Mouse (Mus musculus) cerebellum, postnatal 4 days (tissue): ENCODE results near the gene Rpl28.
A peak's percentile ranks its signal among the peaks of the same experiment; 100 is the strongest.

ENCODE experiments used
- DNase-seq, 2 experiments: peaks; one replicate each; pipeline ENCODE4 v3.0.0; 2022; ENCODE audit warnings: low spot score in 2 of 2, mixed read lengths in 1 of 2

The Rpl28 gene

DNA sequence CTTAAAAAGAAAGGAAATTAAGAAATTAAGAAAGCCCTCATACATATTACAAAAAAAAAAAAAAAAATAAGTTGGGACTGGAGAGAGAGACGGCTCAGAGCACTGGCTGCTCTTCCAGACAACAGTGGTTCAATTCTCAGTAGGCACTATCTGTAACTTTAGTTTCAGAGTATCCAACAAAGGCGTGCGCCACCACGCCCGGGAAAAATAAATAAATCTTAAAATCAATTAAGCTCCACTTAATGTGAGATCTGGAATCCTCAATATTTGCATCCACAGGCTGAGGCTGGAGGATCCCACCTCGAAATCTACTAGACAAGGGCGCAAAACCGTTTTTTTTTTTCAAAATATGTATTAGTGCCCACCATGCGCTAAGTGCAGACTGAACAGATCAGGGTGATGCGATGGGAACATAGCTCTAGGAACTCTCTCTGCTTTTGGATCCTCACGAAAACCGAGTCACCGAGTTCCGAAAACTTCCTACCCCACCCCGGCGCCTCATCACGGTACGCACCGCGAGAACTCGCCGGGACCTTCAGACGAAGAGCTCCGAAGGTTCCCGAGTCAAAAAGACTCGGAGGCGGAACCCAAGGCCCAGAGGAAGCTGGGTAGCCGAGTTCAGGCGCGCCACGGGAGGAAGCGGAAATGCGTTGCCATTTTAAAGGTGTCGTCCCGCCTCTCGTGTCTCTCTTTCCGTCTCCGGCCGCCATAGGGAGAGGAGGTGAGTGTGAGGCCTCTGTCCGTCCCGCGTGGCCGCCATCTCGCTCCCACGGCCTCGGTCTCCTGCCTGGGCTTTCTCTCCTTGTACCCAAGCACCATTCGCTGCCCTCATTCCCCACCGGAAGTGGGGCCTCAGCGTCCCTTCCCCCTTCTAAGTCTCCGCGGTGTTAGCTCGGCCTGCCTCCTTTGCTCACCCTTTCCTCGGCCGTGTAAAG is at the start of gene Rpl28:
Gene Rpl28, plus strand, starts transcription at position 597 of the 935 bp plus-strand sequence.
- peak; percentile 79 to 91 for DNase-seq

GRCm38 (mm10) chr7:4743354-4743753 is 49.3 kb upstream of the Rpl28 start:
- DNase-seq: no peak

DNA sequence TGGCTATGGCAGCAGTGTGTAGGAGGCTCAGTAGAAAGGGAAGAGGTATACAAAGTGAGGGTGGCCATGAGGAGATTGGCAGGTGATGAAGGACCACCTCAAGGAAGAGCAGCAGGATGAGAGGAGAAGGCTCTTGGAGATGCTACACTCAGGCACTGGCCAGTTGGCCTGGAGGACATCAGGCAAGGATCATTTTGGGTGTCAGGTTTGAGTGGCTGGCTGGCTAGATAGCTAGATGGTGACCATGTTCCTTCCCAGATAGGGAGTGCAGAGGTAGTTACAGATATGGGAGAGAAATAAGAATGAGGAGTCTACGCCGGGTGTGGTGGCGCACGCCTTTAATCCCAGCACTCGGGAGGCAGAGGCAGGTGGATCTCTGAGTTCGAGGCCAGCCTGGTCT is 47.8 kb upstream of the Rpl28 start:
- no peak for DNase-seq

DNA sequence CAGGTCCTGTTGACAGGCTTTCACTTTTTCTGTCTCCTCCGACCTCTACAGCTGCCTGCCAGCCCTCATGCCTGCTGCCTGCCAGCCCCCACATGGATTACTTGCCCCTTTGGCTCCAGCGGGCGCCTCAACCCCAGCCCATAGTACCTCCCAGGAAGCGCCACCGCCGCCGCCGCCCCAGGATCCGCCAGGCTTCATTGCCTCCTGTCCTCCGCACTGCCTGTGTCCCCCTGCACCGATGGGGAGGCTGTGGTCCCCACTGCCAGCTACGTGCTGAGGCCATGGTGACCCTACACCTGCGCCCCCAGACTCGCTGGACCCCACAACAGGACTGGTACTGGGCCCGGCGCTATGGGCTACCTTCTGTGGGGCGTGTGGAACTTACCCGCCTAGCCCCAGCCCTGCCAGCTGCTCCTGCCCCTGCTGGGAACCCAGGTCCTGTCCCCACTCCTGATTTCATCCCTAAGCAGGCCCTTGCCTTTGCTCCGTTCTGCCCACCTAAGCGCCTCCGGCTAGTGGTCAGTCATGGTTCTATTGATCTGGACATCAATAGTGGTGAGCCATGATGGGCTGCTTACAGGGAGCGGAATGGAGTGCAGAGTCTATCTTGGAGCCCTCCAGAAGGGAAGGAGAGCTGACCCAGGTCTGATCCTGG is 46.2 kb upstream of the Rpl28 start:
- DNase-seq: no peak

GRCm38 (mm10) chr7:4747156-4747899 is 45.3 kb upstream of the Rpl28 start:
- DNase-seq: no peak

DNA sequence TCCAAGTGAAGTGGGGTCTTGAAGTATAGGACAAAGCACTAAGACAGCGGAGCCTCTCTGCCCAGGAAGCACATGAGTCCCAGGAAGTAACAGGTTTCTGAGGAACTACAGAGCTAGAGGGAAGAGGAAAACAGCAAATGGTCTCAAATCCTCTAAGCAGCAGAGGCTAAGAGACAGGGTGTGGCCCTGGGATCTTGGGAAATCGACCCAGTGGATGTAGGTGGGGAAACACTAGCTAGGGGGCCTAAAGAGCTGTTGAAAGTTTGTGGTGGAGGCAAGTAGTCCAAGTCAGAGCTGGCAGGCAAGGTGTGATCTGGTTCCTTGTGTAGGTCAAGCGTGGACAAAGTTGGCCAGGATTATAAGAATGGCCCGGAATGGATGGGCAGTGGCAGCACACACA is 44.4 kb upstream of the Rpl28 start:
- no peak for DNase-seq

- no peak for DNase-seq
Measured at GRCm38 (mm10) chr7:4749169-4749568, 43.5 kb upstream of the Rpl28 start.

GRCm38 (mm10) chr7:4751971-4752820 is 40.5 kb upstream of the Rpl28 start:
- DNase-seq: peak in 1 of 2 experiments; percentile 45

GRCm38 (mm10) chr7:4752821-4753570 is 39.7 kb upstream of the Rpl28 start, which contains the start of gene Cox6b2:
Gene Cox6b2, minus strand, starts transcription at chr7:4753094.
- peak; percentile 68 to 79 for DNase-seq

GRCm38 (mm10) chr7:4759670-4760069 is 33.0 kb upstream of the Rpl28 start:
- DNase-seq: no peak

GRCm38 (mm10) chr7:4764946-4765710 is 27.5 kb upstream of the Rpl28 start:
- no peak for DNase-seq

- no peak for DNase-seq
Measured at GRCm38 (mm10) chr7:4771202-4771601, 21.5 kb upstream of the Rpl28 start, which contains the start of gene Fam71e2. Gene Fam71e2, minus strand, starts transcription at chr7:4771302.

DNA sequence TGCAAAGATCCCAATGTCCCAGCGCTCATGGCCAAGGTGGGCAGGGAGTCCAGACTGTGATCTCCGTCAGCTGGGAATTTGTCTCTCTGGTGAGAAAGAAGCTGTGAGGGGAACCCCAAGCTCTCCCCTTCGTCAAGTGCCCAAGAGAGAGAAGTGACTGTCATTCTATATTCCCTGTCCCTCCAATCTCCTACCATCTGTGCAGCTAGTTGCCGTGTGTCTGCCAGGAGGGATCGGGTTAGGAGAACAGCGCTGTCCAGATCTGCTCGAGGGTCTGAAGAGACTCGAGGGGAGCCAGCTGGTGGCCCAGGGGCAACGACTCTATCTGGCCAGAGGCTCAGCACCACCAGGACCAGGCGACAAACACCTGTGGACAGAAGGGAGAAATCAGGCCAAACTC is 16.5 kb upstream of the Rpl28 start:
- DNase-seq: no peak

DNA sequence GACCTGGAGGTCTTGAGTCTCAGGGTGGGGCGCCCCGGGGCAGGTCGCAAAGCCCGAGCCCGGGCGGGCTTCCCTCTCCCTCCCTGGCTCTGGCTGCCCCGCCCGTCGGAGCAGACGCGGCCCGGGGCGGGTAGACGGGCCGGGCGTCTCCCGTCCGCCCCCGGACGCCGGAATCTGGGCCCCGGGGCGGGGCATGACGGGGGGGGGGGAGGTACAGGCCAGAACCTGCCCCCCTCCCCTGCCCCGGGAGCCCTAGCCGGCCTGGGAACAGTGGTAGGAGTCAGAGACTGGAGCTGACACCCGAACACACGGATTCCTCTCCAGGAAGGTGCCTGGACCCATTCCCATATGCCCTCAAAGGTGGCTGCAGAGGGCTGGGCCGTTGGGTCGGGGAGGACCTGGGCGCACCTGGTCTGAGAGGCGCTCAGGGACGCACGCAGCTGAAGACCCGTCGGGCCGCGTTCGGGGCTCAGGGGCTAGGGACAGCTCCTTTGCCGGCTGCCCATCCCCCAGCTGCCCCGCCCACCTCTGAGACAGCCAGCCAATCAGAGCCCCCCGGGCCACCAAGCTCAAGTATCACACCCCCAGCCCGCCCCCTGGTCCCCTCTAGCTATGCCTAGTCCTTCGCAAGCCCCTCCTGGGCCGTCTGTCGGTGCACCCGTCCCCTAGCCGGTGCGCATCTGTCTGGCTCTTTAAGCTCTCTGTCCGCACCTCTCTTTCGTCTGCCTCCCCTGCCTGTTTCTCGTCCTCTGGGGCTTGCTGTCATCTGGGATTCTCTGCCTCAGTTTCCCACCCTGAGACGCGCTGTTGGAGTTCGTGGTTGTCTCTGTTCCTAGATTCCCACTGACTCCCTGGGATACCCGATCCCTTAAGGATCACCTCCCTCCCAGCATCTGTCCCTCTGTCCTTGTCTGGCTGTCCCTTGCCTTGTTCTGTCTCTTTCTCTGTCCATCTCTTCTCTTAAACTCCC is 15.5 kb upstream of the Rpl28 start:
- peak; percentile 39 to 61 for DNase-seq

DNA sequence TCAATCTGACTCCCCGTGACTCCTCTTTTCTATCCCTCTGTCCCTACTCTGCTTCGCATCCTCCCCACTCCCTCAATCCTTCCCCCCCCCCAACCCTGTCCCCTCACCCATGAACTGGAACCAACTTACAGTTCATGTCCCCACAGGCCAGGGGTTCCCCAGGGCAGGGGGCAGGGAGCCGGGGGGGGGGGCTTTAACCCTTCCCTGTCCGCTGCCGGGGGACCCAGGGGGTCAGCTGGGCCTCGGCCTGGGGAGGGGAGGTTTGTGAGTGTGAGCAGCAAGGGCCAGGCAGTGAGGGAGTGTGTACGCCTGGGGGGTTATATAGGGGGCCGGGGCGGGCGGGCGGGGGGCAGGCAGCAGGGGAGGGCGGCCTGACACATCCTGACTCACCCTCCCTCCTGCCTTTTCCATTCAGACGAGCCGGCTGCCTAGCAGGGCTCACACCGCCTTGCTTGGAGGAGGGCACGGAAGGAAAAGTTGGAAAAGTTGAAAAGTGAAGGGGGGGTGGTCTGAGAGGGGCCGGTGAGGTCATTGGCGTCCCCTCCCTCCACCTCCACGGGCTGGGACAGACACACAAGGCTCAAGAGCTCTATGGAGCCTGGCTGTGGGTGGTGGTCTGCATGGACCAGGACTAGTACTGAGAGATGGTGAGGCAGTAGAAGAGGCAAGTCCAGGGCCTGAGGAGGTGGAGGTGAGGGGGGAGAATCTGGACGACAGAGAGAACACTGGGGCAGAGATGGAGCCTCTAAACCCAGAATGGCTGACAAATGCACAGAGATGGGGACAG is 14.6 kb upstream of the Rpl28 start:
- no peak for DNase-seq

DNA sequence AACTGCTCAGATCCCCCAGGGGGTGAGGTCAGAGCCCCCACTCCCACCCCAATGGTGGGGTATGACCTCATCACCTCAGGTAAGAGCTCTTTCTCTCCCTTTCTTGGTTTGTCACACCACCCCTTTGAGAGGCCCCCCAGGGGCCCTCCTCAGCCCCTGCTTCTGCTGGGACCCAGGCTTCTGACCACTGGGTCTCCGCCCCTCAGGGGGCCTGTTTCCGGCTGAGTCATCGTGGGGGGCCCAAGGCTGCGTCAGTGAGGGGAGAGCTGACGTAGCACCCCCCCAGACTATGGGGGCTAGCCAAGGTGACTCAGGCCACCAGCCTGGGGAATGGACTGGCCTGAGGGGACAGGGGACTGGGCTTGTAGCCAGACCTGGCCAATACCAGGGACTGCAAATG is 12.8 kb upstream of the Rpl28 start:
- no peak for DNase-seq

DNA sequence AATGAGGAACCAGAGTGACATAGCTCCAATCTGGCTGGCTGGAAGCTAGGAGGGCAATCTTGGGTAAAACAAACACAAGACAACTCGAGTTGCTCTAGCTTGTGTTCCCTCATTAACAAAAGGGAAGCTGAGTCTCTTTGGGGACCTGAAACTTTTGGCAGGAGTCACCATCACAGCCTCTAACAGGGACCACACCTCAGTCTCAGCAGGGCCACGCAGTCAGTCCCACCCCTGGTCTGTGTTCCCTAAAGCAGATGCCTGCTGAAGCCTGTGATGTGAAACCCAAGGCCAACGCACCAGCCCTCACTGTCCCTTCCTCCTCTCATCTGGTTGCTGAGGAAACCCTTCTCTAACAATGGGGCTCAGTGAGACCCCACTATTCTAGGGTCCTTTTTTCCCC is 10.5 kb upstream of the Rpl28 start:
- no peak for DNase-seq

- DNase-seq: no peak
Measured at GRCm38 (mm10) chr7:4782759-4783158, 9.9 kb upstream of the Rpl28 start, which contains the start of the genes Il11 and Tmem190. Gene Il11, minus strand, starts transcription at chr7:4782859. Gene Tmem190, plus strand, starts transcription at chr7:4782937.
